Mouse (Mus musculus) heart, embryonic 11.5 days (tissue): Measurements from ENCODE around the gene Serinc3. TPM values are rescaled to one million over a fixed set of nuclear protein-coding genes. Genes with fewer than 3 reads are reported as not detected.
"Not testable (repeated sequence)": the region's sequence is repeated elsewhere in the genome, so short reads cannot be mapped to it uniquely, and the experiment has no call there.

ENCODE experiments used
- ATAC-seq: fragments of 200-750 bp; cut with Nextera tagmentation; replicated peaks from 2 replicates; pipeline ENCODE4 v1.8.0; 2017; ENCODE audit warnings: moderate library complexity; ENCODE audit not compliant: insufficient number of reproducible peaks, low FRiP score, low TSS enrichment
- H3K27ac ChIP-seq: fragments of 300-500 bp; sonication (generic); 2 replicates; pipeline ENCODE4 v1.5.1; 2014; ENCODE audit warnings: mild to moderate bottlenecking, low read depth, low read length
- H3K27me3 ChIP-seq: fragments of 300-500 bp; sonication (generic); 2 replicates; pipeline ENCODE4 v1.6.1; 2014; ENCODE audit warnings: mild to moderate bottlenecking, low read length, mixed read lengths; ENCODE audit not compliant: control insufficient read depth, insufficient read depth
- H3K36me3 ChIP-seq: fragments of 300-500 bp; sonication (generic); 2 replicates; pipeline ENCODE4 v1.6.1; 2014; ENCODE audit warnings: mild to moderate bottlenecking, low read length, moderate library complexity, mixed read lengths; ENCODE audit not compliant: control insufficient read depth, insufficient read depth
- H3K4me1 ChIP-seq: fragments of 300-500 bp; sonication (generic); 2 replicates; pipeline ENCODE4 v1.6.1; 2014; ENCODE audit warnings: low read length; ENCODE audit not compliant: control insufficient read depth, insufficient read depth
- H3K4me2 ChIP-seq: fragments of 300-500 bp; sonication (generic); 2 replicates; pipeline ENCODE4 v1.6.1; 2014; ENCODE audit warnings: mild to moderate bottlenecking, moderate library complexity
- H3K4me3 ChIP-seq: fragments of 300-500 bp; sonication (generic); 2 replicates; pipeline ENCODE4 v1.5.1; 2014; ENCODE audit warnings: low read depth, low read length
- H3K9ac ChIP-seq: fragments of 300-500 bp; sonication (generic); 2 replicates; pipeline ENCODE4 v1.6.1; 2014; ENCODE audit warnings: mild to moderate bottlenecking, low read depth, low read length, moderate library complexity
- H3K9me3 ChIP-seq: fragments of 300-500 bp; sonication (generic); replicated peaks from 2 replicates; pipeline ENCODE4 v1.6.1; 2016; ENCODE audit warnings: low read length; ENCODE audit not compliant: control insufficient read depth
- WGBS: fragments of 180-500 bp; shearing (Covaris S2); extraction: QIAGEN DNeasy Blood & Tissue Kit; methylation state at CpG from one replicate; pipeline ENCODE4 v1.1.7; 2014; ENCODE audit not compliant: insufficient replicate concordance; 5-methylcytosine and 5-hydroxymethylcytosine counted together
- polyA plus RNA-seq: library from polyadenylated mRNA; unstranded; fragments of >200 nt; fragmentation: Nextera tagmentation; extraction: Ambion mirVana; gene quantifications from 2 replicates; pipeline ENCODE4 v1.2.1, GENCODE M21; 2014

Serinc3 gene
- polyA plus RNA-seq, 1 experiment from 2014 or later = 77.5 TPM

- no peak for ATAC-seq
- no peak overlapping the region for H3K4me2 ChIP-seq
- H3K36me3 ChIP-seq = peaks cover 52% of the 10 kb centered on the region
- WGBS = 95% methylated on average over 4 of the region's 4 CpGs
- H3K9me3 ChIP-seq = no peaks in the 10 kb centered on the region
- no peak overlapping the region for H3K4me3 ChIP-seq
- no peaks in the 10 kb centered on the region for H3K27me3 ChIP-seq
- no peaks in the 10 kb centered on the region for H3K4me1 ChIP-seq
- H3K27ac ChIP-seq = no peak overlapping the region
- H3K9ac ChIP-seq = no peak overlapping the region
These were observed 13.7 kb downstream of the Serinc3 start for GRCm38 (mm10) chr2:163631223-163631622.

GRCm38 (mm10) chr2:163621401-163621800, 23.5 kb downstream of the Serinc3 start:
- not testable (repeated sequence) for H3K9ac ChIP-seq, H3K27me3 ChIP-seq, H3K4me1 ChIP-seq, ATAC-seq, H3K4me2 ChIP-seq, H3K27ac ChIP-seq, H3K9me3 ChIP-seq, H3K4me3 ChIP-seq
- peaks cover 33% of the 10 kb centered on the region for H3K36me3 ChIP-seq
- WGBS = 96% methylated on average over 3 of the region's 3 CpGs

GRCm38 (mm10) chr2:163620451-163620850, 24.5 kb downstream of the Serinc3 start:
- 90% methylated on average over 8 of the region's 8 CpGs for WGBS

GRCm38 (mm10) chr2:163617874-163618273, 27.1 kb downstream of the Serinc3 start:
- Histone ChIP-seq H3K9ac (no peak overlapping the region), H3K4me3 (no peak overlapping the region), H3K9me3 (no peaks in the 10 kb centered on the region), H3K27me3 (no peaks in the 10 kb centered on the region), H3K4me2 (no peak overlapping the region), H3K36me3 (peaks cover 47% of the 10 kb centered on the region), H3K4me1 (no peaks in the 10 kb centered on the region), H3K27ac (no peak overlapping the region)
- ATAC-seq = no peak
- WGBS = 88% methylated on average over 4 of the region's 4 CpGs

More at GRCm38 (mm10) chr2:163620451-163620850, 24.5 kb downstream of the Serinc3 start:
- H3K27ac ChIP-seq = no peak overlapping the region
- peaks cover 28% of the 10 kb centered on the region for H3K36me3 ChIP-seq
- no peak overlapping the region for H3K4me2 ChIP-seq
- H3K9me3 ChIP-seq = no peaks in the 10 kb centered on the region
- H3K27me3 ChIP-seq = no peaks in the 10 kb centered on the region
- no peak overlapping the region for H3K9ac ChIP-seq
- no peak for ATAC-seq
- no peak overlapping the region for H3K4me3 ChIP-seq
- no peaks in the 10 kb centered on the region for H3K4me1 ChIP-seq

- no peak for ATAC-seq
- 71% methylated on average over 3 of the region's 3 CpGs for WGBS
- no peak overlapping the region for H3K4me2 ChIP-seq
These were observed 27.6 kb downstream of the Serinc3 start for GRCm38 (mm10) chr2:163617232-163617863.

GRCm38 (mm10) chr2:163616652-163617227, 28.2 kb downstream of the Serinc3 start:
- no peak overlapping the region for H3K9ac ChIP-seq
- 84% methylated on average over 3 of the region's 3 CpGs for WGBS
- peaks cover 48% of the 10 kb centered on the region for H3K36me3 ChIP-seq
- no peak overlapping the region for H3K27ac ChIP-seq
- no peak overlapping the region for H3K4me3 ChIP-seq
- no peaks in the 10 kb centered on the region for H3K4me1 ChIP-seq
- H3K27me3 ChIP-seq = no peaks in the 10 kb centered on the region
- ATAC-seq = no peak
- H3K4me2 ChIP-seq = no peak overlapping the region
- no peaks in the 10 kb centered on the region for H3K9me3 ChIP-seq

More at GRCm38 (mm10) chr2:163617232-163617863, 27.6 kb downstream of the Serinc3 start:
- H3K9ac ChIP-seq = no peak overlapping the region
- H3K36me3 ChIP-seq = peaks cover 47% of the 10 kb centered on the region
- no peak overlapping the region for H3K27ac ChIP-seq
- H3K9me3 ChIP-seq = no peaks in the 10 kb centered on the region
- H3K27me3 ChIP-seq = no peaks in the 10 kb centered on the region
- no peaks in the 10 kb centered on the region for H3K4me1 ChIP-seq
- H3K4me3 ChIP-seq = no peak overlapping the region

- no peak overlapping the region for H3K27ac ChIP-seq
- peaks cover 50% of the 10 kb centered on the region for H3K36me3 ChIP-seq
- no peaks in the 10 kb centered on the region for H3K27me3 ChIP-seq
- no peak overlapping the region for H3K9ac ChIP-seq
- H3K4me1 ChIP-seq = no peaks in the 10 kb centered on the region
- no peak overlapping the region for H3K4me3 ChIP-seq
- no peak for ATAC-seq
- H3K9me3 ChIP-seq = no peaks in the 10 kb centered on the region
- H3K4me2 ChIP-seq = no peak overlapping the region
- 93% methylated on average over 4 of the region's 4 CpGs for WGBS
These were observed 28.9 kb downstream of the Serinc3 start for GRCm38 (mm10) chr2:163615906-163616651.

GRCm38 (mm10) chr2:163615401-163615800, 29.5 kb downstream of the Serinc3 start:
- no peaks in the 10 kb centered on the region for H3K27me3 ChIP-seq
- ATAC-seq = no peak
- H3K4me2 ChIP-seq = no peak overlapping the region
- H3K4me1 ChIP-seq = no peaks in the 10 kb centered on the region
- no peak overlapping the region for H3K27ac ChIP-seq
- peaks cover 47% of the 10 kb centered on the region for H3K36me3 ChIP-seq
- H3K9ac ChIP-seq = no peak overlapping the region
- 91% methylated on average over 9 of the region's 9 CpGs for WGBS
- H3K9me3 ChIP-seq = no peaks in the 10 kb centered on the region
- H3K4me3 ChIP-seq = no peak overlapping the region
